Mouse (Mus musculus): Measurements from ENCODE around the gene Prr23a2.
"Not testable (repeated sequence)": the region's sequence is repeated elsewhere in the genome, so short reads cannot be mapped to it uniquely, and the experiment has no call there.

Gene Prr23a2

DNA sequence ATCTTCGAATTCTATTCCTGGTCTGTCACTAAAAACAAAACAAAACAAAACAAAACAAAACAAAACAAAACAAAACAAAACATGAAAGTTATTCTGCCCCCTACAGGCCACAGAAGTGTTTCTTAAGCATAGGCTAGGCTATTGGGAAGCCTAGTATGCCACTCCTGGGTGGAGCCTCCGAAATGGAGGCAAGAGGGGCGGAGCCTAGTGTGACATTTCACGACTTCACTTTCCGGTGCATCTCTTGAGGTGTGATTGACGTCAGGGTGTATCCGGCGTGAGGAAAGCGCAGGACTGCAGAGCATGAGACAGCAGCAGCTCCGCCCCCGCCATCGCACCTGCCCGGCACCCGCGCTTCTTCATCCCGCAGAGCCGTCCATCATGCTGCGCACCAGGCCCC is at the start of gene Prr23a2:
Gene Prr23a2, plus strand, starts transcription at position 285 of the 400 bp plus-strand sequence.
- DNase-seq (ENCODE audit: low spot score in 2 of 2), result no peak

- no peak for DNase-seq (ENCODE audit: low spot score in 2 of 2)
Measured at GRCm38 (mm10) chr9:98807631-98808030, 48.7 kb upstream of the Prr23a2 start.

- not testable (repeated sequence) for DNase-seq (ENCODE audit: low spot score in 2 of 2)
Measured at GRCm38 (mm10) chr9:98809526-98809925, 46.8 kb upstream of the Prr23a2 start.

DNA sequence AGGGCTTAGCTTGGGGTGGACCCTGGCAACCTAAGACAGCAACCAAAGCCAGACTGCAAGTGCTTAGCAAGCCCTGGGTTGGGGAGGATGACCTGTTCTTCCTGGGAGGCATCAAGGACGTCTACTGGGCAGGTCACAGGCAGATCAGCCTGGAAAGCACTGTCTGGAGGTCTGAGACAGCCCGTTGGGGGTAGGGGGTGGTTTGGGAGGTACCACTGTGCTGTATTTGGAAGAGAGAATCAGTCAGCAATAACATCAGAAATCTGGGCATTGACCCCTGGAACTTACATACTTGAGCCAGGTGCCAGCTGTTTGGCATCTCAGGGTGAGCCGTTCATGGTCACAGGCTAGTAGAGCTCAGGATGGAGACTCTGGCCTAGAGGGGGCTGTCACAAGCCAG is 40.2 kb upstream of the Prr23a2 start:
- no peak for DNase-seq (ENCODE audit: low spot score in 2 of 2)

- no peak for DNase-seq (ENCODE audit: low spot score in 2 of 2)
Measured at GRCm38 (mm10) chr9:98817592-98817991, 38.7 kb upstream of the Prr23a2 start.

DNA sequence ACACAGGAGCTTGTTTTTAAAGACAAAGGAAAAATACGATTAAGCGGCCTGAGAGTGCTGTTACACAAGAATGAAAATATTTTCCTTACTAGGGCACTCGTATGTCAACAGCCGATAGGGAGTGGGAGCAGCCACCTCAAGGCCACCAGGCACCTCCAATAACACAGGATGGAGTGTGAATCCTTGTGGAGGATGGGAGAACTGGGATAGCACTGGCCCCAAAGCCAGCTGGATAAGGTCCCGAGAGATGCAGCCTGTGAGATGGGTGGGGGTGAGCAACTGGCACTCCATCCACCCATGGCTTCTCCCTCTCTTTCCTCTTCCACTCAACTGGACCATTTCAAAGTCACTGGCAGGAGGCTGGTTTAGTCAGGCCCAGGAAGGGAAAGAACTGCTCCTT is 37.3 kb upstream of the Prr23a2 start:
- DNase-seq (ENCODE audit: low spot score in 2 of 2), result no peak

DNA sequence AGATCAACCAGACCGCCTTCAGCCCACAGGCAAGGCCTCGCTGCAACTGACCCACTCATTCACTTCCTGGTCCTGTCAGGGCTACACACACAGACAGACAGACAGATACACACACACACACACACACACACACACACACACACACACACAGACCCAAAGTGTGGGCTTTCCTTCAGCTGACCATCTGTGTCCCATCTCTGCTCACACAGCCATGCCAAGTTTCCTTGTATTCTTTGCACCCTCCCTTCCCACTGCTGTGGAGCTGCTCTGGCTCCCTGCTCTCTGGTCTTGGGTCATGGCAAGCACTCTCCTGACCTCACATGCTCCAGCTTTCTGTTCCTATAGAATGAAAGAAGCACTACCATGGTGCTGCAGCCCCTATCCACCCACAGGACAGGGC is 36.8 kb upstream of the Prr23a2 start:
- no peak for DNase-seq (ENCODE audit: low spot score in 2 of 2)

GRCm38 (mm10) chr9:98820461-98820860 is 35.8 kb upstream of the Prr23a2 start:
- DNase-seq (ENCODE audit: low spot score in 2 of 2), result no peak

GRCm38 (mm10) chr9:98821067-98821466 is 35.2 kb upstream of the Prr23a2 start:
- no peak for DNase-seq (ENCODE audit: low spot score in 2 of 2)

- no peak for DNase-seq (ENCODE audit: low spot score in 2 of 2)
Measured at GRCm38 (mm10) chr9:98823805-98824204, 32.5 kb upstream of the Prr23a2 start.

DNA sequence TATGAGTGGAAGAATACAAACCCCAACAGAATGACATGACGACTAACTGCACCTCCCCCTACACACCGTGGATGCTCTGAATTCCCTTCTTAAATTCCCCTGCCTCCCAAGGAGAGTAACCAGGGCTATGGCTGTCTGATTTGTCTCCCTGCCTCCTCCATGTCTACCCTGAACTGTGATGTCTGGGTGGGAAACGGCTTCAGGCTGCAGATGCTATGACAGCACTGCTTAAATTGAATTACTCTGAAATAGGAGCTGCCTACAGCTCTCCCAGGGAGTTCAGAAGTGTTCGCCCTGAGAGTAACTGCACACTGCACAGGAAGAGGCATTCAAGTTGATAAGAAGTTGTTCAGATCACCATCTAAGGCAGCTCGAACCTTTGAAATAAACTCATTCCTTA is 26.8 kb upstream of the Prr23a2 start:
- DNase-seq (ENCODE audit: low spot score in 2 of 2), result no peak

- DNase-seq (ENCODE audit: low spot score in 2 of 2), result no peak
Measured at GRCm38 (mm10) chr9:98837537-98838074, 18.7 kb upstream of the Prr23a2 start.

GRCm38 (mm10) chr9:98842117-98842516 is 14.2 kb upstream of the Prr23a2 start, which contains the start of gene Prr23a1:
TSS of gene Prr23a1 (plus strand) at chr9:98842503.
- no peak for DNase-seq (ENCODE audit: low spot score in 2 of 2)

GRCm38 (mm10) chr9:98863463-98863862 is 7.2 kb downstream of the Prr23a2 start:
- DNase-seq (ENCODE audit: low spot score in 2 of 2), result no peak

- DNase-seq (ENCODE audit: low spot score in 2 of 2), result no peak
Measured at GRCm38 (mm10) chr9:98864571-98864970, 8.3 kb downstream of the Prr23a2 start, which contains the start of gene Prr23a3. TSS of gene Prr23a3 (plus strand) at chr9:98864767.

DNA sequence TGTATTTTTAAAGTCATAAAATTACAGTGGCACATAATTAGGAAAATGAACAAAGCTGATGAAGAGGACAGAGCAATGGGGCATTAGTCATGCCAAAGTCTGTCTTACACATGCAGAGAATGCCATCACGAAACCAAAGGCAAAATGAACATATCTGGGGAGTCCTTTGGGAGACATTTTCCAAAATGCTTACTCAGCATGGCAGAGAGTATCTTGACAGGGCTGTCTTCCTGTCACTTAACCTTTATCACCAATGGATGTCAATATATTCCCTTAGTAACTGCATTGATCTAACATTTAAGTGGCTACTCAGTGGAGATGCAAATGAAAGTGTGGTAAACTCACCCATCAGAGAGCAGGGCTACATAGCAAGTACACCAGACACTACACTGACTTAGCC is 45.2 kb downstream of the Prr23a2 start:
- no peak for DNase-seq (ENCODE audit: low spot score in 2 of 2)

- no peak for DNase-seq (ENCODE audit: low spot score in 2 of 2)
Measured at GRCm38 (mm10) chr9:98902819-98903218, 46.5 kb downstream of the Prr23a2 start, which contains the start of gene 7420426K07Rik. TSS of gene 7420426K07Rik (plus strand) at chr9:98903119.
